Mouse (Mus musculus): ENCODE results near the gene Ttc28.

DNA sequence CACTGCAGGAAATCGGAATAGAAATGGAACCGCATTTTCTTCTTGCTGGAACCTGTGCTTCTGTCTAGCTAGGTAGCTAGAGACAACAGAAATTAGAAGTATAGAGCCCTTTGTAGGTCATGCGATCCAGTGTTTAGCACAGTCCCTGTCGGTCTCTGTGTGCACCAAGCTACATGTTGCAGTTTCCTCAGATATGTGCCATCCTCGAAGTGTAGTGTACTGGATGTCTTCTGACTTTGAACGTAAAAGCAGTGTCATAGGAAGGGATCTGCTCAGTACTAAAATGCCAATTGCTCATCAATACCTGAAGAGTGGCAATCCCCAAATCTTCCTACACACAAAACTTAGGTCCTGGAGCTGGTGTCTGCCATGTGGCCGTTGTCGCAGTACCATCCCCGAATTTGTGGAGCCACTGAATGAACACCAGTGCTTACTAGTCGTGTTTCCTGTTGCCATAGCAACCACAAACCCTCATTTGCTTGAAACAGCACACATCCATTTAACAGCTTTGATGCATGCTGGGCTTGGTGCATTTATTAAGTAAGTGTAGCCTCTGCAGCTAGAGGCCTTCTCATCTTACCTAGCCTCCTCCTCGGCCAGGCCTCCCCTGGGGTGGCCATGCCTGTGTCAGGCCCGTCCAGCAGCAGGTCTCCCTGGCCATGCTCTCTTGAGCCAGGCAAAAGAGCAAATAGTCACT is 243.6 kb downstream of the Ttc28 start:
- TF ChIP-seq CTCF (IDR thresholded peaks at IDR 0.05; ENCODE audit: control insufficient read depth, insufficient read depth, low read length): no peak
- TF ChIP-seq POLR2A (IDR thresholded peaks at IDR 0.05; ENCODE audit: borderline replicate concordance, control insufficient read depth, low read depth, low read length): no peak
